Mouse (Mus musculus) heart, adult 2 months (tissue): ENCODE measurements around the gene Car15.

Experiments
- CTCF ChIP-seq: fragments of 200-600 bp; IDR thresholded peaks from 2 replicates; pipeline ENCODE4 v1.8.1; 2022; ENCODE audit warnings: antibody characterized with exemption, mild to moderate bottlenecking, moderate library complexity
- EP300 ChIP-seq: fragments of 200-500 bp; IDR thresholded peaks from 2 replicates; pipeline ENCODE4 v1.6.1; 2011; ENCODE audit warnings: low read depth, low read length, control low read depth; ENCODE audit not compliant: insufficient read depth
- POLR2A ChIP-seq: fragments of 200-500 bp; IDR thresholded peaks from 2 replicates; pipeline ENCODE4 v1.6.1; 2011; ENCODE audit warnings: mild to moderate bottlenecking, low read depth, low read length, control low read depth; ENCODE audit not compliant: insufficient read depth

DNA sequence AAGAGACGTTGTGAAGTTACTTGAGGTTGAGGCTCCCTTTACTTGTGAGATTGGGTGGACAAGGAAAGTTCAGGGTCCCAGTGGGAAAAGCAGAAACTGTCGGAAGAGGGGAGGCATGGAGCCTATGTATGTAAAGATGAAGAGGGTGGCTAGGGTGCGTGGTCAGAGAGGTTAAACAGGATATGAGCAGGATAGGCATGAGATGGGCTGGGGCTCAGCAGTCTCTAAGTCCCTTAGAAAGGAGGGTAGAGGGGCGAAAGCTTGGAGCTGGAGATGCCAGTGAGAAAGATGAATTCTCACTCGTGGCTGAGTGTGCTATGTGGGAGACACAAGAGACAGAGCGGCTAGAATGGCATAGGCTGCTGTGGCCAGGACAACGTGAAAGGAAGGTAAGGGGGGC lies 5.3 kb downstream of the Car15 start, which contains the start of gene B830017H08Rik:
- TF ChIP-seq CTCF (no peak), POLR2A (no peak), EP300 (no peak)
